Mouse (Mus musculus) adipocyte (in vitro differentiated cells): ENCODE data around the gene Ggt5.
"Not testable (repeated sequence)": the region's sequence is repeated elsewhere in the genome, so short reads cannot be mapped to it uniquely, and the experiment has no call there.

ENCODE experiments used
- DNase-seq: peaks from one replicate; pipeline ENCODE4 v3.0.0-alpha.2; 2016; ENCODE audit warnings: low spot score

Gene Ggt5

DNA sequence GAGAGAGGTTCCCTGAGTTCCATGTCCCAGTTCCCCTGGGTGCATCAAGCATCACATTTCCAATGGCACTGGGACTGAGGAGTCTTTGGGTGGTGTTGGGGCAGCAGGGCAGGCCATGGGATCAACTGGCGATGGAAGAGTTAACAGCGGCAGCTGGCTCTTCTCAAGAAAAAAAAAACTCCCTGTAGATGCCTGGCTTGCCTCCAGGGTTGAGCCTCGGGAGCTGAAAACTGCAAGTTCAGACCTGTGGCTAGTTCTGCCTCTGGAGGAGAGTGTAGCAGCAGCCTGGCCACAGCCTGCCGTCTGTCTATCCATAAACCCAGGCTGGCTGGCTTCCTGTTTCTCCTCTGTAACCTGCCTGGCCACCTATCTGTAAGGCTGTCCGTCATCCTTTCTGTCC, at the start of gene Ggt5:
Gene Ggt5 (plus strand): TSS at position 212 of the 400 bp plus-strand sequence.
- peak; percentile 88 for DNase-seq

DNA sequence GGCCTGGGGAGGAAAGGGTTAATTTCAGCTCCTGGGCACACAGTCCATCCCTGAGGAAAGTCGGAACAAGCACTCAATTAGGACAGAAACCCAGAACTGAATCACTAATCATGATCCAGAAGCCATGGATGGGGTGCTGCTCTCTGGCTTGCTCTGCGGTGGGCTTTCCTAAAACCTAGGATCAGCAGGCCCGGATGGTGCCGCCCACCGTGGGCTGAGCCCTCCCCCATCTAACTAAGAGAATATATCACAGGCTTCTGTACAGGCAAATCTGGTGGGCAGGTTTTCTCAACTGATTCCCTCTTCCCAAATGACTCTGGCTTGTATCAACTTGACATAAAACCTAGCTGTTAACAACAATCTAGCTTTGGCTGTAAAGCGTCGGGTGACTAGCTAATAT, 41.2 kb upstream of the Ggt5 start:
- DNase-seq, result no peak

DNA sequence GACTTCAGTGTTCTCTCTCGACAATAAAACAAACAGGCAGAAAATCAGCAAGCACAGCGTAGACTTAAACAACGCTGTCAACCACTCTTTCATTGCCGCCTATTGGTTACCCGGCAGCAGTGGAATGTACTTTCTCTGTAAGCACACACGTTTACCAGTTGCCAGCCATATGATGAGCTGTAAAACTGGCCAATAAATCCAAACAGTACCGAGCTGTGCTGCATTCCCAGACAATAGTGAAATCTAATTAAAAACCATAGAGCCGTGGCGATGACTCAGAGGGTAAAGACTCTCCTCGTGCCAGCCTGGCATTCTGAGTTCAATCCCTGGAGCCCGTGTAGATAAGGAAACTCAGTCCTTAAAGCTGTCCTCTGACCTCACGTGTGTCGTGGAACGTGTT, 40.7 kb upstream of the Ggt5 start:
- no peak for DNase-seq

DNA sequence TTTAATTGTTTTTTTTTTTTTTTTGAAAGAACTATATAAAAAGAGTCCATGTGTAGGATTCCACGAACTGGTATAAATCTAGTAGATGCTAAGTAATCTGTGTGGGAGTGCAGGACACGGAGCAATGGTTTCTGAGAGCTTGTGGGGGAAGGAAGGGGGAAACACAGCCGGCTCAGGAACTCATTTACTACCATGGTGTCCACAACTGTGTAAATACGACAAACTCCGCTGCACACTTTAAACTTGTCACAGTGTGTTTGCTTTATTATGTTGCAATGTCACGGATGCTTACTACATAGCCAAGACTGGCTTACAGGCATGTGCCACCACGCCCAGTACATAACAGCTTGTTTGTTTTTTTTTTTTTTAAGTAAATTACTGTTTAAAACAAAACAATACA, 39.3 kb upstream of the Ggt5 start:
- no peak for DNase-seq

DNA sequence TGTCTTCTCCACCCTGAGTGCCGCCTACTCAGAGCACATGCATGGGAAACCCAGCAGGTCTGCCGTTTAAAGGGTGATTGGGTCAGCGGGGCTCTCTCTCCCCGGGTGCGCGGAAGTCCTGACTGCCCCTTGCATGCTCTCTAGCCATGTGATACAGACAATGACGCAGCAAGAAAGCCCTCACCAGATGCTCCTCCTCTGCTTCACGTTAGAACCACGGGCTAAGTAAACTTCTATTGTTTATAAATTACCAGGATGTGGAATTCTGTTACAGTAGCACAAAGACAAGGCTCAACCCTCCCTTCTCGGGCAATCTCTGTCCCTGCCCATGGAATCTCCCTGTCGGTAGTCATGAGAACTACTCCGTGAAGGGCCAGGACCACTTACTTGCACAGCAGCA, 38.0 kb upstream of the Ggt5 start:
- DNase-seq, result no peak

DNA sequence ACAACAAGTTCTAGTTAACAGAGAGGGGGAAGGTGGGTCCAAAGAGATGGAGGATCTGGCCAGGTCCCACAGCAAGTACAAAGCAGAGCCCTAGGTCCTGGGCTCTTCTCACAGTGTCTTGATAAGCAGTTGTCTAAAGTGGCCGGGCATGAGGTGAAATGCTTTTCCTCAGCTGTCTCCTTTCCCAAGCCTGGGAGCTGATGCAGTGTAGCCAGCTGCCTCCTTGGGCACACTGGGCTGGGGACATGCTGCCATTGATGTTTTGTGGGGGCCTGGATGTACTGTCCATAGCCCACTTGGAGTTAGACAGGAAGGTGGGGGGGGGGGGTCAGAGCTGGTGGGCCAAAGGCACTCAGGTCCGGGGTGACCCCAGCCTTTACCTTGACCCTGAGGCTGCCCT, 37.0 kb upstream of the Ggt5 start:
- DNase-seq, result no peak

DNA sequence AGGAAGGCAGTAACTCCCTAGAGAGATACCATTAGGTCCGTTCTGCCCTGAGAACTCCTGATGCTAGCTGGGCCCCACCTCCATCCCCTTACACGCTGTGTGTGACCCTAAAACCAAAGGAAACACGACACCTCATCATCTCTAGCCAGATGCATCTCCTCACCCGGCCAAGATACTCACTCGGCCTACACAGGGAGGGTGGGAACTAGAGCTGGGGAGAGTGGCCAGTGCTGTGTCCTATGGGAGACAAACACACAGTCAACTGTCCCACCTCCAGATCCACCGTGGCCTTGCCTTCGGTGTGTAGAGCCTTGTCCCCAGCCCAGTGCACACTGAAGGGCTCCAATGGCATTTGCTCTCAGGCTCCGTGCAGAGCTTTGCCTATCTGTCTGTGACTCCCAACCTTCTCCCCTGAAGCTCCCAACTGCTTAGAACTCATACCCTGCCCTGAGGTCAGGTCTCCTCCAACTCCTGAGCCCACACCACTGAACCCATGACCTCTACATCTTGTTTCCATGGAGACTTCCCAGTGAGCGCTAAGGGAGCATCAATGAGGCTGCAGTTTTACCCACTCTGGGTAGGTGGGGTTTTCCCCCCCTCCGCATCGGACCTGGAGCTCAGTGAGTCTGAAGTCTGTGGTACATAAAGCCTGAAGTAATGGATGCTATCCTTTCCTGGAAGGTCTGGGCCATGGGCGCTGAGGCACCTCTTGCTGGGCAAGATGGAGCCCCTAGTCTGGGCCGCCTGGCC, 36.3 kb upstream of the Ggt5 start:
- no peak for DNase-seq

DNA sequence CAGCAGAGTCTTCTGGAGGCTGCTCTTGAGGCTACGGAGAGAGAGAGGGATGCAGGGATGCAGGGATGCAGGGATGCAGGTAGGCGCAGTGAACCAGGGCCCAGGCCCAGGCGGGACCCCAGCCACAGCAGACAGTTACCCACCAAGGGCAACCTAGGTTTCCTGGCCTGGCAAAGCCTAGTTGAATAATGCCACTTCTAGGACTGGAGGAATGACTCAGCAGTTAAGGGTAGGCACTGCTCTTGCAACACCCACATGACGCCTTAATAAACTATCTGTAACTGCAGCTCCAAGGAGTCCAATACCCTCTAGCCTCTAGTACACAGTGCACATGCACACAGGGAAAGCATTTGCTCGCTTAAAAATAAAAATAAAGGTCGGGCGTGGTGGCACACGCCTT, 35.0 kb upstream of the Ggt5 start:
- peak; percentile 58 for DNase-seq

DNA sequence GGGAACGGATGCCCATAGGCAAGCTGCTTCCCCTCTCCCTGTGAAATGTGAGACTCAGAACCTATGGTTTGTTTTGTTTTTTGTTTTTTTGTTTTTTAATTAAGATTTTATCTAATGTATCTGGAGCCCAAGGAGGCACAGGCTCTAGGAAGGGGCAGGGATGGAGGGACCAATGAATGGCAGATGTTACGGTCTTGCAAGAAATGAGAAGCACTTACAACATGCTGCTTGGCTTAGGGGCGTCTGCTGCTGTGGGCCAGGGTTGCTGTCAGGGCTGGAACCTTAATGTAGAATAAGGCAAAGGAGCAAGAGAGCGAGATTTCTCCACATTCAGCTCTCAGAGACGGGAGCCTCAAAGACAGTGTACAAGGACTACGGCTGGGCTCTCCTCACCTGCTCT, 33.6 kb upstream of the Ggt5 start:
- peak; percentile 14 for DNase-seq

DNA sequence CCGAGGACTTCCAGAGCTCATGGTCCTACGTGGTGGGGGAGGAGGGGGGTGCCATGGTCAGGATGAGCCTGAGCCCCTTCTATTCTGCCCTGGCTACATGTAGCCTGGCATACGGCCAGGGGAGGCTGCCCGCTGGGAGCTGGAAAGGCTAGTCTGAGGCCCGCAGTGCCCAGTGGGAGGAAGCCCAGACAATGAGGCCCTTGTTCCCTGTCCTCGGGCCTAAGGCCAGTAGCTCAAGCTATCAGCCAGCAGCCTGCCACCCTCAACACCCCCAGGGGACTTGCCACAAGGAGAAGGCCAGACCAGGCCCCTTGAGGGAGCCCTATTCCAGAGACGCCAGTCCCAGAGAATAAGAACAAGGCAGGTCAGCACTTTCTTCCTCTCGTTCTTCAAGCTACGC, 33.1 kb upstream of the Ggt5 start:
- peak; percentile 61 for DNase-seq

DNA sequence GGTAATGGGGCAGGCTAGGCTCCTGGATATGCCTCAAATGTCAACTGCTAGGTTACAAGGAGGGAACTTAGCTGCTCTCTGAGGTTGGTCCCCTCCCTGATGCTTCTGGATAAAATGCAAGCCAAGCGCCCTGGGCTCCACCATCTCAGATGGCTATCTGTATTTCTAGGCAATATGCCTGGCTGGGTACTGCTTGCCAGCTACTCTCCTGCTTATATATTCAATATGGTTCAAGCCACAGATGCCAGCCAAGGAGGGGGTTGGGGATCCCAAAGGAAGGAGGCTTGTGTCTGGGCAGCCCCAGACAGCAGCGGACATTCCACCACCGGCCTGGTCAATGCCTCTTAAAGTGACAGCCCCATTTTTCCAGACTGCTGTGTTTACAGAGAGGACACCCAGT, 30.6 kb upstream of the Ggt5 start:
- DNase-seq, result peak; percentile 54

DNA sequence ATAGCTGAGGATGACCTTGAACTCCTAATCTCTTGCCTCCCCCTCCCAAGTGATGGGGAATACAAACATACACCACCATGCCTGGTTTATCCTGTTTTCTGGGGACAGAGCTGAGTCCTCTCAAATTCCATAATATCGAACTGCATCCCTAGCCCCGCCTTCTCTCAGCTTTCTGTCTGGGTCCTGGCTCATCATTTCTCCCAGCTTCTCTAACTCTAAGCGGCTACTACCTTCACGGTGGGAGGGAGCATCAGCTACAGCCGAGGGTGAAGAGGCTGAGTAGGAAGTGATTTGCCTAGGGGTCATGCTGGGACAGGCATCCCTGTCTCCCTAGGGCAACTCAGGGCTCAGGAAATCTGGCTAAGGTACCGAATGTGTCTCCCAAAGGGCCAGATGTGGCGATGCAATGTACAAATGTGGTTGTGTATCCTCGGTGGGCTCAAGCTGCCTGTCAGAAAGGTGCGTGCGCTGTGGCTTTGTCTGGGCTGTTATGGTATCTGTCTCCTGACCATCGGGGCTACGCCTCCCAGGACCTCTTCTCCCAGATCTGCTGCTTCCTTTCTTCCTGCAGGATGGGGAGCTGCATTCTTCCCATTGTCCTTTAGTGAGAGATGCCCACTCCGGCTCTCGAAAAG, 30.0 kb upstream of the Ggt5 start:
- DNase-seq, result no peak

DNA sequence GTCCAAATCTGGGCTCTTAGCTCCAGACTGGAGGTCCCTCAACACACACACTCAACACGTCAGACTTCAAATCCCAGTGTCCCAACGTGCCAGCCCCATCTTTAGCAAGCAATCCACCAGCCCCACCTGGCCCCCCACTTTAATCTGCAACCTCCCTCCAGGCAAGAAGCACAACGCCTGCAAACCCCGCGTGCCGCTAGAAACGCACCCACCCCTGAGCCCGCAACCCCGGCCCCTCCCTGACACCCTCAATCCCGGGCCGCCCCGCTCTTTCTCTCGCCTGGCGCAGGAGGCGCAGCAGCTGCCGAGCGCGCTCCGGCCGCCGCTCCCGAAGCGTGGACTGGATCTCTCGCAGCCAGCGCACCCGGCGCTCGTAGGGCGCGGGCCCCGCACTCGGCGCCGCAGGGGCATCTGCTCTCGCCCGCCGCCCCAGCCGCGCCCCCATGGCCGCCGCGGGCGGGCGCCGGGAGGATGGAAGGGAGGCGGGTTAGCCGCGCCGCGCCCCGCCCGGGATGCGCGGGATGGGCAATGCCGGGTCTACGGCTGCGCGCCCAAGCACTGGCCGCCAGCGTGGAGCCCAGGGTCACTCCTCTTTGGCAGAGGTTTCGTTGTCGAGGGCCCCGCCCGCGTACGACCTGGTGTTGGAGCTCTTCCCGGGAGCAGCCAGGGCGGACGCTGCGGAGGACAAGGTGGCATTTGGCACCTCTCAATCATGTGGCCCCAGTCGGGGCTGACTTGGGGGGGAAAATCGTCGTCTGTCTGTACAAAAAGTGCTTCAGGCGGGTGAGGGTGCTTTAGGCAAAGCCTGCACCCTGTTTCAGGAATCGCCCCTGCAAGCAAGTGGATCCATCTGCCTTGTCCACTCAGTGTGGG, 29.2 kb upstream of the Ggt5 start, which contains the start of gene Lrrc75b:
Gene Lrrc75b (minus strand): TSS at position 655 of the 873 bp plus-strand sequence.
- no peak for DNase-seq

DNA sequence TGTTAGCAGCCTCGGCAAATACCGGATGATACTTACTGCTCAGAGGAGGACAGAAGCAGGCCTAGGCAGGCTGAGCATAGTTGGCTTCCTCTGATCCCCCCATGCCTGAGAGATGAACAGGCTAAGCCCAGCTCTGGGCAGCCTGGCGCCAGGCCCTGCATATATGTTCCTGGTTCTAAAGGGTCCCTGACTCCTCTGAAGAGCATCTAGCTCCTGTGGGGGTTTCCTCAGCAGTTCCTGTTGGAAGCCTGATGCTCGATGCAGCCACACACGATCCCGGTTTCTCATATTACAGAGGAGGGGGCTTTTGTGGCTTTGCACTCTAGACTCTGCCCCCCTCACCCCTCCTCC, 28.6 kb upstream of the Ggt5 start:
- no peak for DNase-seq

DNA sequence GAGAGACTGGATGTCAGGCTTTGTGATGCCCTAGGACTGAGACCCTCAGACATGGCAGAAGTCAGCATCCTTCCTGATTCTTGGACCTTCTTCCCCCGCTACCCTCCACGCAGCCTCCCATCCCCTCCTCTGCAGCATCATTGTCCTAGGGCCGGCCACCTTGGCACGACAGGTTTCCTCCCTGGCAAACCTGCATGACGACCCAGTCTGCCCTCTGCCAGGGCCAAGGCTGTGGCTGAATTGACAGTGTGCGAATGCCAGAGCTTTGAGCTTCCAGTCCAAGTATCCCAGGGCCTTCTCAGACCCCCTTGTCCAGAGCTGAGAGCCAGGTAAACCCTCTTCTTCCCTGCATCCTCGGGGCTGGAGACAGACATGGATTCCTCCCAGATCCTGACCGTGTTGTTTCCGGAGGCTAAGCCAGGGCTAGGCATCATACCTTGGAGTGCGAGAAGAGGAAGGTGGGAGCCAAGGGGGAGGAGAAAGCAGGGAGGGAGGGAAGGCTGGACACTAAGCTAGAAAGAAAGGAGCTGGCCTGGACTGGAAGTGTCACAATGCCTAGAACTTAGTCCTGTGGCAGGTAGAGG, 28.0 kb upstream of the Ggt5 start, which contains the start of gene Ggt1:
Gene Ggt1 (plus strand): TSS at position 534 of the 584 bp plus-strand sequence.
- no peak for DNase-seq

DNA sequence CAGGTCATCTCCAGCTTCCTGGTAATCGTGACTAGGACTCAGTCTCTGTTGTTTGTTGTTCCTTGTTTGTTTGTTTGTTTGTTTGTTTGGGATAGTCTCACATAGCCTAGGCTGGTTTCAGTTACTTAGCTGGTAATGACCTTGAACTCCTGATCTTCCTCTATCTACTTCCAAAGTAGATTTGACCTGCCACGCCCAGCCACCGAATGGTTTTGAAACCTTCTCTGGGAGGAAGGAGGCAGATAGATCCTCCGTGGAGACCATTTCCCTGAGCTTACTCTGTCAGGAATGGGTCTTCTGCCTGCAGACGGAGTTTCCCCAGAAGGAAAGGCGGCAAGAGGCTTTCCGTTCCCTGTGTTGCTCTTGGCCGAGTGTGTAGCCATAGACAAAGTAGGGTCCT, 26.5 kb upstream of the Ggt5 start:
- DNase-seq, result no peak

DNA sequence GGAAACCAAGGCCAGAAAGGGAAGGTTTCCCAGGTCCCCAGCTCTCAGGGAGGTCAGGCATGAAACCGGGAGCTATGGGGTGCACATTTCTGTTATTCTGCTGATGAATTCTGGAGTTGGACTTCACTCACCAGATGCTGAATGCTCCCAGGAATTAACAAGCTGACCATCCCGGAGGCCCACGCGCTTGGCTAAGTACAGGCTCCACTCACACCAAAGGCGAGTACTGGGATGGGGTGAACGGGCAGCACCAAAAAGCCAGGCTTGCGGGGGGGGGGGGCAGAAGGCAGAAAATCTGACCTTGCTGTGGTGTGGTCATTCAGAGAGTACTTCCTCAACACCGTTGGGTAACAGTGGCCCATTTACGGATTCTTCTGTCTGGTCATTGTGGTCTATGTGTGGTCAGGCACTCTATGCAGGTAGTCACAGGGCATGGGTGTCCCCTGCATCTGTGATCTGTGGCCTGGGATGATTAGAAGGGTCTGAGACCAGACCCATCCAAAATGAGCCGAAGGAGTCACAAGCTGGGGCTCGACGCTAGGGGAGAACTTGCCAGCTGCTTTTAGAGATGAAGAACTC, 24.4 kb upstream of the Ggt5 start:
- DNase-seq, result no peak

DNA sequence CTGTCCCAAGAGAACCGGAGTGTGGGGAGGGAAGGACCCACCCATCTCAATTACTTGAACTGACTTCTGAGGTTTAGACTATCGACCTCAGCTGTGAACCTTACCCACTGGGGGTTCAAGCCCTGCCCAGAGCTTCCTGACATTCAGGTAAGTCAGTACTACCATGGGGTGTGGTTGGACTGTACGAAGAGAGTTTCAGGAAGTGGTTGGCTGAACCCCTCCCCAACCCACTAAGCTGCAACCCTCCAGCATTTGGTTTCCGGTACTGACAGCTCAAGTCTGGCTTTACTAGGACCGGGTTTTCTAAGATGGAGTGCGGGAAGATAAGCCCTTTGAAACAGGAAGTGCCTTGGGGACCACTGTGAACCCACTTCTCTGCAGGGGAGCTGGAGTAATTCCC, 23.7 kb upstream of the Ggt5 start:
- no peak for DNase-seq

DNA sequence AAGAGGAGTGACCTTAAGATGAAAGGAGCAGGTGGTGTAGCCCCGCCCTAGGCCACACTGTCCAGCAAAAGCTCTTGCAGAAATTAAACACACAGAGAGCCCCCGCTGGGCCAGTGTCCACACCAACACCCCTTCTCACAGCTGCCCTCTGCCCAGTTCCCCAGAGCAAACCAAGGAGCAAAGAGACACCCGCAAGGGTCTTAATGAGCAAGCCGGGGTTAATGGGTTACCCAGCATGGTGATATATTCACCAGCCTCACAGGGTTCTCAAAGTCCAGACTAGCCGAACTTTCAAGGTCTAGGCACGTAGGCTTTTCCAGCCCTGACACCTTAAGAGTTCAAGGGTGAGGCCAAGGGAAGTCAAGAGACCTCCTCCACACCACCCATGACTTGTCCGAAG, 23.2 kb upstream of the Ggt5 start:
- no peak for DNase-seq

DNA sequence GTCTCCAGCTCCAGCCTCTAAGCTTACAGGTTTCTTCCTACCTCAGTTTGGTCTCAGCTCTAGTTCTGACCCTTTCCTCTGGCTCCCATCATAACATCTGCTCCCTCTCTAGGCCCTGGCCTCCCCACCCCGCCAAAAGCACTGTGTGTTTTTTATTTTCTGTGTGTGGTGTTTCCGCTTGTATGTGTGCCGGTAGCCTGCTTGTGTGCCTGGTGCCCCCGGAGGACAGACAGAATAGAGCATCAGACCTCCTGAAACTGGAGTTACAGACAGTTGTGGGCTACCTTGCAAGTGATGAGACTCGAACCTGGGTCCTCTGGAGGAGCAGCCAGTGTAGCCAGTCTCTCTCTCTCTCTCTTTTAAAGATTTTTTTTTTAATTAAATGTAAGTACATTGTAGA, 22.8 kb upstream of the Ggt5 start:
- no peak for DNase-seq

DNA sequence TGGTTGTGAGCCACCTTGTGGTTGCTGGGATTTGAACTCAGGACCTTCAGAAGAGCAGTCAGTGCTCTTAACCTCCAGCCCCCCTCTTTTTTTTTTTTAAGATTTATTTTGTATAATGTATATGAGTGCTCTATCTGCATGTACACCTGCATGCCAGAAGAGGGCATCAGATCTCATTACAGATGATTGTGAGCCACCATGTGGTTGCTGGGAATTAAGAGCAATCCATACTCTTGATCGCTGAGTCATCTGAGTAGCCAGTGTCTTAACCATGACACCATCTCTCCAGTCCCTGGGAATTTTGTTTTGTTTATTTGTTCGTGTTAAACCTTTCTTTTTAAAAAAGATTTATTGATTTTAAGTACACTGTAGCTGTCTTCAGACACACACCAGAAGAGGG, 22.4 kb upstream of the Ggt5 start:
- DNase-seq, result not testable (repeated sequence)

DNA sequence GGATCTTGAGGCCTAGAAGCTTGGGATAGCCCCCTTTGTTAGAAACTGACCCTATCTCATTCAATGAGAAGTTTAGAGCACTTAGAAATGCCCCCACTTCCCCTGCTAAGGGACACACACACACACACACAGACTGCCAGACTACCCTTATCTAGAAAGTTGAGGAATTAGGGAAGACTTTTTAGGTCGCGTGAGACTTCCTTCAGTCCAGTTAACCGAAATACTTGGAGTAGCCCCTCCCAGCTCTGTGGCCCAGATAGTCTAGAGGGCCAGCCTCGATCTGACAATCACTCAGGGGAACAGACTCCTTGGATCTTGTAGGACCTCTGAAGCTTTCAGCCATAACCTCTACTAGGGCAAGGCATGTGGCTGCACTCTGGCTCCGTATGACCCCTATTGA, 21.1 kb upstream of the Ggt5 start:
- no peak for DNase-seq
